Mouse (Mus musculus) bone marrow, adult 2 months (tissue): ENCODE measurements at regions not wholly inside any gene's neighbourhood (a gene's known extent, or its start where the extent isn't known, plus 50 kb on each side); places are given as distances from the start of the nearest gene placed in this dataset.

Source experiments
- H3K27ac ChIP-seq: fragments of 200-500 bp; 2 replicates; pipeline ENCODE4 v1.5.1; 2012; ENCODE audit warnings: low read depth, mild to moderate bottlenecking, control low read depth, inconsistent platforms, low read length; ENCODE audit not compliant: control insufficient read depth, poor library complexity, insufficient read depth
- H3K4me1 ChIP-seq: fragments of 200-500 bp; 2 replicates; pipeline ENCODE4 v1.6.1; 2011; ENCODE audit warnings: low read length; ENCODE audit not compliant: control insufficient read depth, insufficient read depth
- H3K4me3 ChIP-seq: fragments of 200-500 bp; replicated peaks from 2 replicates; pipeline ENCODE3; 2011; ENCODE audit warnings: mild to moderate bottlenecking, low read depth, low read length, control low read depth; ENCODE audit not compliant: control insufficient read depth
- CTCF ChIP-seq: fragments of 200-500 bp; IDR thresholded peaks from 2 replicates; pipeline ENCODE4 v1.5.1; 2011; ENCODE audit warnings: low read length, control low read depth; ENCODE audit not compliant: control insufficient read depth, insufficient read depth
- POLR2A ChIP-seq: fragments of 200-500 bp; IDR thresholded peaks from 2 replicates; pipeline ENCODE4 v1.6.1; 2011; ENCODE audit warnings: low read depth, mild to moderate bottlenecking, control low read depth, low read length, borderline replicate concordance; ENCODE audit not compliant: control insufficient read depth
- WGBS: fragments of 180-500 bp; shearing (Covaris S2); methylation state at CpG from one replicate; pipeline ENCODE4 v1.1.7; 2018; 5-methylcytosine and 5-hydroxymethylcytosine counted together

DNA sequence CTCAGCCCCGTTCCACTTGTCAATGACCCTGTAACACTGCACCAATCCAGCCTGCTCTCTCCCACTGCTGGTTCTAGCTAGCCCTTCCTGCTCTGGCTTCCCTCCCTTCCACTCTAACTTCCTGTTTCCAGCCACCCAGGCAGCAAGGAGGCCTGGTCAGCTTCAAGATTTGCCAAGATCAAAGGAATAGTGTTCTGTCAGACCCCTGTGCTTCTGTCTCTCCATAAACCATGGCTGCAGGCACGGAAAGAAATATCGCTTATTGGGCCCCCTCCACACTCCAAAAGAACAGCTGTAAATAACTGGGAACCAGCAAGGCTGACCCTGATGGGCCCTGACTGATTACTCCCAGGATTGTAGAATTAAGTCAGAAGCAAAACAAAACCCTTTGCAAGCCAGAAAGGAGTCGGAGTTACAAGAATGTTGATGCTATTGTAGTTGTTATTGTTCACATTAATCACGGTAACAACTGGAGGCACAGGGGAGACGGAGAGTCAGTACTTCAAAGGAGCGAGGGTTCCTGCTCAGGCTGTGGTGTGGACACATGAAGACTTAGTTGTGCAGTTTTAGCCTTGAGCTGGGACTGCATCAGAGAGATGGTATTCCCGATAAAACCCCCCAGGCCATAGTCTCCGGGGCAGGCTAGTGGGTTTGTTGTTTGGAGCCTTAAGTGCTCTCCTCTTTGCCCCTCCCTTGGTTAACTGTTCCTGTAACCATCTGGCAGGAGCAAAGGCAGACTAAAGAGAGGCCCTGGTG, 49.8 kb upstream of the Thy1 start:
- WGBS = 61% methylated on average over 9 of the region's 9 CpGs
- Histone ChIP-seq H3K27ac (no peak overlapping the region), H3K4me1 (no peaks in the 10 kb centered on the region), H3K4me3 (no peak overlapping the region)
- TF ChIP-seq POLR2A (no peak), CTCF (no peak)
